Mouse (Mus musculus) neural tube, embryonic 13.5 days (tissue): Measurements from ENCODE around the gene Tln2. TPM values are rescaled to one million over a fixed set of nuclear protein-coding genes. Genes with fewer than 3 reads are reported as not detected.

Experiments
- ATAC-seq: fragments of 200-750 bp; cut with Nextera tagmentation; 2 replicates; pipeline ENCODE4 v1.8.0; 2017; ENCODE audit warnings: low read depth, mild to moderate bottlenecking, moderate TSS enrichment, moderate library complexity
- H3K27ac ChIP-seq: fragments of 300-500 bp; sonication (generic); replicated peaks from 2 replicates; pipeline ENCODE4 v1.5.1; 2015; ENCODE audit warnings: moderate library complexity, mild to moderate bottlenecking, inconsistent platforms
- H3K27me3 ChIP-seq: fragments of 300-500 bp; sonication (generic); 2 replicates; pipeline ENCODE4 v1.6.1; 2015; ENCODE audit warnings: mild to moderate bottlenecking, inconsistent platforms
- H3K36me3 ChIP-seq: fragments of 300-500 bp; sonication (generic); 2 replicates; pipeline ENCODE4 v1.6.1; 2015; ENCODE audit warnings: mild to moderate bottlenecking, inconsistent platforms
- H3K4me1 ChIP-seq: fragments of 300-500 bp; sonication (generic); replicated peaks from 2 replicates; pipeline ENCODE4 v1.6.1; 2015; ENCODE audit warnings: inconsistent platforms
- H3K4me2 ChIP-seq: fragments of 300-500 bp; sonication (generic); 2 replicates; pipeline ENCODE4 v1.6.1; 2015; ENCODE audit warnings: inconsistent platforms, mild to moderate bottlenecking, moderate library complexity
- H3K4me3 ChIP-seq: fragments of 300-500 bp; sonication (generic); 2 replicates; pipeline ENCODE4 v1.5.1; 2015; ENCODE audit warnings: mild to moderate bottlenecking, inconsistent platforms
- H3K9ac ChIP-seq: fragments of 300-500 bp; sonication (generic); 2 replicates; pipeline ENCODE4 v1.6.1; 2015; ENCODE audit warnings: moderate library complexity, mild to moderate bottlenecking, inconsistent platforms
- H3K9me3 ChIP-seq: fragments of 300-500 bp; sonication (generic); 2 replicates; pipeline ENCODE4 v1.6.1; 2016; ENCODE audit warnings: inconsistent platforms
- WGBS: fragments of 180-500 bp; shearing (Covaris S2); methylation state at CpG from one replicate; pipeline ENCODE4 v1.1.7; 2015; 5-methylcytosine and 5-hydroxymethylcytosine counted together
- polyA plus RNA-seq: library from polyadenylated mRNA; unstranded; fragments of >200 nt; fragmentation: Nextera tagmentation; extraction: Ambion mirVana; gene quantifications from 2 replicates; pipeline ENCODE4 v1.2.1, GENCODE M21; 2015

Tln2 gene
- polyA plus RNA-seq = 34.7 and 43.5 TPM in 2 replicates

DNA sequence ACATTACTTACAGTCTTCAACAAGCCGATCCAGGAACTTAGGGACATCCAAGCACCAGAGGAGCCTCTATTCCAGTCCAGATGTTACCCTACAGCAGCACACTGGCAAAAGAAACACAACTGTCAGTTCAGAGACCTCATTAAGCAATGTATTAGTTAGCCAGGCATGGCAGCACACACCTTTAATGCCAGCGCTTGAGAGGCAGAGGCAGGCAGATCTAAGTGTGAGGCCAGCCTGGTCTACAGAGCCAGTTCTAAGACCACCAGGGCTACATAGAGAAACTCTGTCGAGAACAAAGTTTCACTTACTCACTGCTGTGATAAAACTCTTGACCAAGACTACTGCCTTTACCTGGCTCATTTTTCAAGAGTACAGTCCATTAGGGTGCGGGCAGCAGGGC, at the start of gene Tln2:
Gene Tln2, minus strand, starts transcription at position 101 of the 400 bp plus-strand sequence.
- no peak for ATAC-seq
- 90% methylated on average over 4 of the region's 4 CpGs for WGBS
- Histone ChIP-seq H3K27ac (no peak within 1 kb of the TSS), H3K36me3 (no peaks in the 10 kb centered on the region), H3K4me2 (no peak within 1 kb of the TSS), H3K4me3 (no peak within 1 kb of the TSS), H3K4me1 (no peaks in the 10 kb centered on the region; the same call in 1 of the 2 replicates), H3K9ac (no peak within 1 kb of the TSS), H3K27me3 (no peaks in the 10 kb centered on the region), H3K9me3 (peaks cover 8% of the 10 kb centered on the region; the same call in 1 of the 2 replicates)

DNA sequence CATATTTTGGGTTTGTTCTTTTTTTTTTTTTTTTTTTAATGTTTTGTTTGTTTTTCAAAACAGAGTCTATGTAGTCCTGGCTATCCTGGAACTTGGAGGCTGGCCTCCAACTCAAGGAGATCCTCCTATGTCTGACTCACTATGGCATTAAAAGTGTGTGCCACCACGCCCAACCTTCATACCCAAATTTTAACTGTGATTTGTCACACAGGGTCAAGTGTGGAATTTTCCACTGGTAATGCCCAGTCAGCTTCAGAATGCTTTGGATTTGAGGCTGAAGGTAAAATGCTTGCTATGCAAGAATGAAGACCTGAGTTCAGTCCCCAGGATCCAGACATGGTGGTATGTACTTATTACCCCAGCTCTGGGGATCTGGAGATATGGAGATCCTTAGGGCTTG, 49.7 kb upstream of the Tln2 start:
- no peak overlapping the region for H3K4me3 ChIP-seq
- H3K36me3 ChIP-seq = no peaks in the 10 kb centered on the region
- 89% methylated on average over 1 of the region's 1 CpGs for WGBS
- no peak overlapping the region for H3K27ac ChIP-seq
- no peaks in the 10 kb centered on the region for H3K9me3 ChIP-seq
- no peaks in the 10 kb centered on the region for H3K27me3 ChIP-seq
- no peak for ATAC-seq
- peaks cover 9% of the 10 kb centered on the region; the same call in 1 of the 2 replicates for H3K4me1 ChIP-seq
- H3K9ac ChIP-seq = no peak overlapping the region
- H3K4me2 ChIP-seq = no peak overlapping the region

DNA sequence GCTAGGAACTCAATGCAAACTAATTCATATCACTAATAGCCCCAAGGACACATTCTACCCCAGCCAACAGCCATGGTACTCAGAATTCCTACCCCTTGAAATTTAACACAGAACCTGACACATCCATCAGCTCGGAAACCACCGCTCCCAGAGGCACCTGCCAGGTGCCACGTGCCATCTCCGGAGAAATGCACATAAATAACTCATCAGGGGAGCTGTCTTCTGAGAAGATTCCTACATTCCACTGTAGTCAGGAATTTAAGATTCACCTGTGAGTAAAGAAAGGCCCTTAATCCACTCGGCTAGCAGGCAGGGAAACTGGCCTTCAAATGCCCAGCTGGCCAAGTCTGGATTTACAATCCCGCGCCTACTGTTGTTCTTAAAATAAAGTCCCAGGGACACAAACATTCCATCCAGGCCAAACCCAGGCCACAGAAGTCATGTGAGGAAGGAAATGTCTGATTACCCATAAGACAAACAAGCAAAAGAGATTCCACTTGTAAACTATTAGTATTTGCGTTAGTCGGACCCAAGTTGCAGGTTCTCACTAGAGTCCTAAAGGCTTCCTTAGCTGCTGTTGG, 48.4 kb upstream of the Tln2 start:
- no peaks in the 10 kb centered on the region for H3K36me3 ChIP-seq
- no peaks in the 10 kb centered on the region for H3K9me3 ChIP-seq
- WGBS = 72% methylated on average over 9 of the region's 9 CpGs
- H3K4me3 ChIP-seq = no peak overlapping the region
- no peak overlapping the region for H3K27ac ChIP-seq
- H3K27me3 ChIP-seq = no peaks in the 10 kb centered on the region
- H3K4me2 ChIP-seq = no peak overlapping the region
- ATAC-seq = no peak
- H3K4me1 ChIP-seq = peaks cover 9% of the 10 kb centered on the region; the same call in 1 of the 2 replicates
- H3K9ac ChIP-seq = no peak overlapping the region

DNA sequence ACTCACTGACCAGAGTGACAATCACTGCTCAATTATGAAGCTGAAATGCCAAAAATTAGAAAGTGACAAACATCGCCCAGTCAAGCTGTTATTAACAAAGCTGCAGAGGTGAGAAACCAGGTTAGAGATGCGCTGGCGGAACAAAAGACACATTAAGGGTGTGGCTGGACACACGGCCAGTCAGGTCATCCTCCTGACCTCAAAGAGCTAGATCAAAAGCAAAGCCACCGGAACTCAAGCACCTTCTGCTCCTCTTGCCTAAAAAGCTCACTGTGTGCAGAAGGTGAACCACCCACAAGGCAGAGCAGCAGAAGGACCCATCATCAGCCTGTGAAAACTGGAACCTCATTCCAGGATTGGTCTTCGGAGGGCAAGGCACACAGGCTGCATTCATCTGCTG, 47.8 kb upstream of the Tln2 start:
- 81% methylated on average over 6 of the region's 6 CpGs for WGBS

DNA sequence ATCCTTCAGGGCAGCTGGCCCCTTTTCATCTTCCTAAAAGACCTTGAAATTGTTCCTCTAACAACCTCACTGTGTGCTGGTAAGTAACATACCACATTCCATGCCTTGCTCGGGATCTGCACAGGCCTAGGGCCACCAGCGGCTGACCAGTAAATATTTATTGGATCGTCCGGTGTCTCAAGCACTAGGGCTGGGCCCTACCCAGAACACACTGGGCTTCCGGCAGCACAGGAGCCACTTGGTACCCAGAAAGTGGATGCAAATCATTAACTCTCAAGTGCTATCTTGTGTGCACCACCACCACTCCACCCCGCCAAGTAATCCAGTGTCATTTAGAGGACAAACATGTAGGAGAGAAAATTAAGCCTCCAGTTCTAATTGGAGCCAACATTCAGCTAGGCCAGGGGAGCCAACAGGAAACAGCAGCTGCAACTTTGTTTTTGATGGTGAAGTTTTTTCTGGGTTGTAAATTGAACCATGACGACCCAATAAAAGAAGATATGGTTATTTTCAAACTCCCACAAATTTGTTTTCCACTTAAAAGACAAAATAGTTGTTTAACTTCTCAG, 46.4 kb upstream of the Tln2 start:
- ATAC-seq = no peak
- Histone ChIP-seq H3K27me3 (no peaks in the 10 kb centered on the region), H3K4me1 (peaks cover 9% of the 10 kb centered on the region; the same call in 1 of the 2 replicates), H3K4me2 (no peak overlapping the region), H3K4me3 (no peak overlapping the region), H3K9ac (no peak overlapping the region), H3K36me3 (no peaks in the 10 kb centered on the region), H3K27ac (no peak overlapping the region), H3K9me3 (no peaks in the 10 kb centered on the region)
- WGBS = 53% methylated on average over 7 of the region's 7 CpGs

More for the DNA sequence above, 47.8 kb upstream of the Tln2 start:
- Histone ChIP-seq H3K9me3 (no peaks in the 10 kb centered on the region), H3K4me2 (no peak overlapping the region), H3K4me3 (no peak overlapping the region), H3K27me3 (no peaks in the 10 kb centered on the region), H3K27ac (no peak overlapping the region), H3K36me3 (no peaks in the 10 kb centered on the region), H3K4me1 (peaks cover 9% of the 10 kb centered on the region; the same call in 1 of the 2 replicates), H3K9ac (no peak overlapping the region)
- ATAC-seq = no peak

DNA sequence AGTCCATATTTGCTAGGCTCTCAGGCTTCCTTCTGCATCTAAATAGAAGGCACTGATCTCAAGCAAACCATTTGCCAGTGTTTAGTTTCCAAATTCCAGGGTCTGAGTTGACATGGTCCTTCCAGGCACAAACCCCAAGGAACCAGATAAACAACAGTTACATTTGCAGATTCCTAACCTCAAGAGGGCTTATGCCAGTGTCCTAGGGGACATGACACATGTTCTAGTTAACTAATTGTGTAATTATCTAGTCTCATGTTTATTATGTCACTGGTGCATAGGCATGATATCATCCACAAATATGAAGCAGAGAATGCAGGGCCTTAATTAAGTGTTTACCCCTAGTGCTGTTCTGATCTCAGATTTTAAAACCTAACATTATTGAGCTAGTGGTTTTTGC, 45.4 kb upstream of the Tln2 start:
- Histone ChIP-seq H3K4me1 (peaks cover 9% of the 10 kb centered on the region; the same call in 1 of the 2 replicates), H3K4me3 (no peak overlapping the region), H3K27ac (no peak overlapping the region), H3K9ac (no peak overlapping the region), H3K36me3 (no peaks in the 10 kb centered on the region), H3K4me2 (no peak overlapping the region), H3K9me3 (no peaks in the 10 kb centered on the region), H3K27me3 (no peaks in the 10 kb centered on the region)
- ATAC-seq = no peak

DNA sequence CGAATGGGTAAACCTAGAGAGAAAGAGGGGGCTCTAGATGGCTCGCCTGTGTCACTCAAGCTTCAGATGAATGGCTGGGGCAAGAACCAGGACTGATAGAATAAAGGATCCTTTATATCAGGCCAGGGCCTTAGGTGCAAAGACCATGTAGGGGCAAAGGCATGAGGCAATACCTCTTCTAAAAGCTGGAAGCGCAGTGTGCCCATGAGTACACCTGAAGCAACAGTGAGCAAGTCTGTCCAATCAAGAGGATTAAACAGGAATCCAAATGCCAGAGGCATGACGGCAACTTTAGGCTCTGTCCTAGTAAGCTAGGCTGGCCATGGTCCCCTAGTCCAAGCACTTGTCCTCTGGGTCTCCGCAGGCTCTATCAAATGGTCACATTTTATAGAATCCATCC, 42.8 kb upstream of the Tln2 start:
- ATAC-seq = no peak
- Histone ChIP-seq H3K9me3 (no peaks in the 10 kb centered on the region), H3K27ac (no peak overlapping the region), H3K27me3 (no peaks in the 10 kb centered on the region), H3K4me3 (no peak overlapping the region), H3K9ac (no peak overlapping the region), H3K36me3 (no peaks in the 10 kb centered on the region), H3K4me1 (0 out of 2 replicates have a peak, but pooled peaks cover 1% of the 10 kb centered on the region), H3K4me2 (no peak overlapping the region)
- 92% methylated on average over 5 of the region's 5 CpGs for WGBS

DNA sequence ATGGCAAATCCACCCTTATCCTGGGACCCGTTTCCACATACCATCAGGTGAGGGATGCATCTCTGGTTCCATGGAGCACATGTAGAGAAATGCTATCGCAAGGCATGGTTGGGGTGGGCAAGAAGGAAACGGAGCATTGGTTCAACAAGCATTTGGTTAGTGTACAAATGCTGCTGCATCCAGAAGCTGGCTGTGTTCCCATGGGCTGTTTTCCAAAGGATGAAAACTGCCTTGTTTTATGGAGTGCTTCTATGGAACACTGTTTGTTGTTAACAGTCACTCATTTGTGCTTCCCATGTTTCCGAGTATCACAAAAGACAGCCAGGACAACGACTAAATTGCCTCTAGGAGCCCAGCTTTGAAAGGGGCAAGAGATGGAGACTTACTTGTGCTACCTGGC, 35.7 kb upstream of the Tln2 start:
- H3K4me1 ChIP-seq = no peaks in the 10 kb centered on the region
- ATAC-seq = no peak
- no peaks in the 10 kb centered on the region for H3K9me3 ChIP-seq
- no peak overlapping the region for H3K9ac ChIP-seq
- WGBS = 88% methylated on average over 5 of the region's 5 CpGs
- no peaks in the 10 kb centered on the region for H3K27me3 ChIP-seq
- H3K36me3 ChIP-seq = no peaks in the 10 kb centered on the region
- no peak overlapping the region for H3K27ac ChIP-seq
- no peak overlapping the region for H3K4me3 ChIP-seq
- H3K4me2 ChIP-seq = no peak overlapping the region

DNA sequence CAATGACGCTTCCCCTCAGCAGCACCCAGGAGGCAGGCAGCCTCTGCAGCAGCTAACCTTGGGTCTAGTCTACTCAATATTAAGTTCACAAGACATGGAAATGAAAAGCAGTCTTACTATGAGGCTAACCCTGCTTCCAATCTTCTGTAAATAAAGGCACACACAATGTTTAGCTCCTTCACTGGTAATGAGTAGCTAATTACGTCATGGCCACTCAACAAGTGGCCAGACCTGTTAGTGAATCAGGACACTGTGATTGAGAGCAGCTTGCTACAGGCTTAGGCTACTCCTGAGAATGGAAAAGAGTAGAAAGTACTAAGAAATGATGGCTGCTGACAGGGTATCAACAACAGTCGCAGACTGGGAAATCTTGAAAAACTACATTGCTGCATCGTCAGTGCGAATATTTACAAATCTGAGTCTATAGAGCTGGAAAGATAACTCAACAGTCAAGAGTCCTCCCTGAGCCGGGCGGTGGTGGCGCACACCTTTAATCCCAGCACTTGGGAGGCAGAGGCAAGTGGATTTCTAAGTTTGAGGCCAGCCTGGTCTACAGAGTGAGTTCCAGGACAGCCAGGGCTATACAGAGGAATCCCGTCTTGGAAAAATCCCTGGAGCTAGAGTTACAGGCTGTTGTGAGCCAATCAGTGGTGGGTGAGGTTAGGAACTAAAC, 34.1 kb upstream of the Tln2 start:
- ATAC-seq = no peak
- H3K4me2 ChIP-seq = no peak overlapping the region
- no peaks in the 10 kb centered on the region for H3K9me3 ChIP-seq
- 97% methylated on average over 9 of the region's 9 CpGs for WGBS
- no peaks in the 10 kb centered on the region for H3K27me3 ChIP-seq
- no peak overlapping the region for H3K9ac ChIP-seq
- no peak overlapping the region for H3K27ac ChIP-seq
- no peaks in the 10 kb centered on the region for H3K4me1 ChIP-seq
- no peaks in the 10 kb centered on the region for H3K36me3 ChIP-seq
- H3K4me3 ChIP-seq = no peak overlapping the region

DNA sequence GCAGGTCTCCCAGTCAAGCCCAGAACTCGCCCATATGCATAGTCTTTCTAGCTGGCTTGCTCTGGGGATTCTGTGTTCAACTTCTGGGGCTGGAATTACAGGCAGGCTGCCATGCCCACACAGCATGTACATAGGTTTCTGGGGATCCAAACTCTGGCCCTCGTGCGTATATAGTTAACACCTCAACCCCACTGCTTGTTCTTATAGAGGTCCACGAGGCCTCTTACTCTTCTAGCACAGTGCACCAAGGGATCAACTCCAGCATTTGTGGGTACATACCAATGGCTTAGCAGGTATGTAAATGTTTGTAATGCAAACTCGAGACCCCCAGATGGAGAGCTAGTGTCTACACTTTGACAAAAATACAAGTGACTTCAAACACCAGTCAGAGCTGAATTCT, 33.2 kb upstream of the Tln2 start:
- 90% methylated on average over 5 of the region's 5 CpGs for WGBS
- no peak overlapping the region for H3K4me2 ChIP-seq
- H3K27me3 ChIP-seq = no peaks in the 10 kb centered on the region
- no peak for ATAC-seq
- H3K4me3 ChIP-seq = no peak overlapping the region
- H3K9ac ChIP-seq = no peak overlapping the region
- H3K4me1 ChIP-seq = no peaks in the 10 kb centered on the region
- no peaks in the 10 kb centered on the region for H3K9me3 ChIP-seq
- no peak overlapping the region for H3K27ac ChIP-seq
- no peaks in the 10 kb centered on the region for H3K36me3 ChIP-seq

DNA sequence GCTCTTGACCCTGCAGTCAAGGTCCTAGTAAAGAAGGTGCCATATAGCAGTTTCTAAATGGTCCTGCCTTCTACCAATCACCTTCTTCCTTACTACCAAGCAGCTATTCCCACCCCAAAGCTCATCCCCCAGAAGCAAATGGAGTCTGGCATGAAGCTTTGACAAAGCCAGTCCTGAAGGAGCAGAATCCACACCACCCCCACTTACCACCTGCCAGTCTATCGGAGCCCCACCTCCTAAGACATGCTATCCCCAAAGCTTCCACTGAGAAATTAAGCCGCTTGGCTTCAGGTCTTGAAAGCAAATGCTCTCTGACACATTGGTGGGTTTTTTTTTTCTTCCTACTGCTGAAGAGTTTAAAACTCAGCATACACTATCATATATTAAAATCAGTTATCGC, 27.6 kb upstream of the Tln2 start:
- Histone ChIP-seq H3K9me3 (no peaks in the 10 kb centered on the region), H3K27me3 (no peaks in the 10 kb centered on the region), H3K9ac (no peak overlapping the region), H3K4me2 (no peak overlapping the region), H3K36me3 (no peaks in the 10 kb centered on the region), H3K27ac (no peak overlapping the region), H3K4me1 (no peaks in the 10 kb centered on the region), H3K4me3 (no peak overlapping the region)
- ATAC-seq = no peak
- 96% methylated on average over 3 of the region's 3 CpGs for WGBS

DNA sequence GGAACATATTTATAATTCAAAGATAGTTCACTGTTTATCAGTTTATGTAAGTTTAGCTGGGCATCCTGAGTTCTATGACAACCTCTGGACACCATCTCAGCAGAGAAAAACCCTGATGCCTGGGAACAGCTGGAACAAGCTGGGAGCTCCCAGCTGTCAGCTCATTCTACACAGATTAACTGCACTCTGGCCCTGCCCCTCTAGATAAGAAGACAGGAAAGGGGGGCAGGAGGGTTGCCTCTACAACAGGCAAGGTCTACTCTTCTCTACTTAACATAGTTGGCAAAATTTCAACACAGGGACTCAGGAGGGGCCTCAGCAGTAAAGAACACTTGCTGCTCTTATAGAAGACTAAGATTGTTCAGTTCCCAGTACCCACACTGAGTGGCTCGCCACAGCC, 27.0 kb upstream of the Tln2 start:
- H3K4me1 ChIP-seq = no peaks in the 10 kb centered on the region
- H3K27ac ChIP-seq = no peak overlapping the region
- H3K36me3 ChIP-seq = no peaks in the 10 kb centered on the region
- H3K9me3 ChIP-seq = no peaks in the 10 kb centered on the region
- H3K27me3 ChIP-seq = no peaks in the 10 kb centered on the region
- ATAC-seq = no peak
- H3K4me2 ChIP-seq = no peak overlapping the region
- 96% methylated on average over 1 of the region's 1 CpGs for WGBS
- H3K4me3 ChIP-seq = no peak overlapping the region
- H3K9ac ChIP-seq = no peak overlapping the region
